Mouse (Mus musculus) Muller cell, postnatal 12 days (primary cell): ENCODE measurements around the gene Sel1l2.

Experiments used
- DNase-seq: peaks from one replicate; pipeline ENCODE4 v3.0.0-alpha.2; 2015; ENCODE audit errors: inconsistent ontology term

Gene Sel1l2

GRCm38 (mm10) chr2:140389525-140389924 is at the start of gene Sel1l2:
Sel1l2 (minus strand) TSS chr2:140389706.
- DNase-seq, result no peak

GRCm38 (mm10) chr2:140439081-140439480 is 49.6 kb upstream of the Sel1l2 start:
- DNase-seq, result no peak

- DNase-seq, result peak; percentile 5
Observed at GRCm38 (mm10) chr2:140427283-140427682, 37.8 kb upstream of the Sel1l2 start.

GRCm38 (mm10) chr2:140425844-140426243 is 36.3 kb upstream of the Sel1l2 start:
- DNase-seq, result no peak

- peak; percentile 52 for DNase-seq
Observed at GRCm38 (mm10) chr2:140395744-140396231, 6.3 kb upstream of the Sel1l2 start.

GRCm38 (mm10) chr2:140395179-140395578 is 5.7 kb upstream of the Sel1l2 start, which contains the start of gene Macrod2:
Macrod2 (plus strand) TSS chr2:140395309.
- DNase-seq, result peak; percentile 99

- no peak for DNase-seq
Observed at GRCm38 (mm10) chr2:140364804-140365203, 24.7 kb downstream of the Sel1l2 start.

GRCm38 (mm10) chr2:140359905-140360304 is 29.6 kb downstream of the Sel1l2 start:
- no peak for DNase-seq

GRCm38 (mm10) chr2:140342394-140342793 is 47.1 kb downstream of the Sel1l2 start:
- no peak for DNase-seq

GRCm38 (mm10) chr2:140330508-140331306 is 58.8 kb downstream of the Sel1l2 start:
- DNase-seq, result peak; percentile 8

- DNase-seq, result no peak
Observed at GRCm38 (mm10) chr2:140302976-140303708, 86.4 kb downstream of the Sel1l2 start.

- DNase-seq, result no peak
Observed at GRCm38 (mm10) chr2:140297155-140297554, 92.4 kb downstream of the Sel1l2 start.

GRCm38 (mm10) chr2:140293820-140294219 is 95.7 kb downstream of the Sel1l2 start:
- no peak for DNase-seq

- DNase-seq, result no peak
Observed at GRCm38 (mm10) chr2:140280808-140281207, 108.7 kb downstream of the Sel1l2 start.

- DNase-seq, result no peak
Observed at GRCm38 (mm10) chr2:140255595-140256141, 133.8 kb downstream of the Sel1l2 start.

- DNase-seq, result no peak
Observed at GRCm38 (mm10) chr2:140254256-140254655, 135.2 kb downstream of the Sel1l2 start.

GRCm38 (mm10) chr2:140243105-140243504 is 146.4 kb downstream of the Sel1l2 start:
- DNase-seq, result no peak

GRCm38 (mm10) chr2:140242398-140242797 is 147.1 kb downstream of the Sel1l2 start:
- no peak for DNase-seq

- DNase-seq, result peak; percentile 9
Observed at GRCm38 (mm10) chr2:140237245-140237644, 152.3 kb downstream of the Sel1l2 start.

- no peak for DNase-seq
Observed at GRCm38 (mm10) chr2:140230295-140230694, 159.2 kb downstream of the Sel1l2 start.

GRCm38 (mm10) chr2:140220325-140220724 is 169.2 kb downstream of the Sel1l2 start:
- no peak for DNase-seq

GRCm38 (mm10) chr2:140215965-140216364 is 173.5 kb downstream of the Sel1l2 start:
- no peak for DNase-seq
